Mouse (Mus musculus) ovary, adult 18-20 months (tissue): ENCODE results near the gene Tango2.
A peak's percentile ranks its signal among the peaks of the same experiment; 100 is the strongest.
"Not testable (repeated sequence)": the region's sequence is repeated elsewhere in the genome, so short reads cannot be mapped to it uniquely, and the experiment has no call there.

Experiments
- DNase-seq: peaks from one replicate; pipeline ENCODE4 v3.0.0; 2022; ENCODE audit warnings: low spot score, mixed read lengths

Tango2 gene

DNA sequence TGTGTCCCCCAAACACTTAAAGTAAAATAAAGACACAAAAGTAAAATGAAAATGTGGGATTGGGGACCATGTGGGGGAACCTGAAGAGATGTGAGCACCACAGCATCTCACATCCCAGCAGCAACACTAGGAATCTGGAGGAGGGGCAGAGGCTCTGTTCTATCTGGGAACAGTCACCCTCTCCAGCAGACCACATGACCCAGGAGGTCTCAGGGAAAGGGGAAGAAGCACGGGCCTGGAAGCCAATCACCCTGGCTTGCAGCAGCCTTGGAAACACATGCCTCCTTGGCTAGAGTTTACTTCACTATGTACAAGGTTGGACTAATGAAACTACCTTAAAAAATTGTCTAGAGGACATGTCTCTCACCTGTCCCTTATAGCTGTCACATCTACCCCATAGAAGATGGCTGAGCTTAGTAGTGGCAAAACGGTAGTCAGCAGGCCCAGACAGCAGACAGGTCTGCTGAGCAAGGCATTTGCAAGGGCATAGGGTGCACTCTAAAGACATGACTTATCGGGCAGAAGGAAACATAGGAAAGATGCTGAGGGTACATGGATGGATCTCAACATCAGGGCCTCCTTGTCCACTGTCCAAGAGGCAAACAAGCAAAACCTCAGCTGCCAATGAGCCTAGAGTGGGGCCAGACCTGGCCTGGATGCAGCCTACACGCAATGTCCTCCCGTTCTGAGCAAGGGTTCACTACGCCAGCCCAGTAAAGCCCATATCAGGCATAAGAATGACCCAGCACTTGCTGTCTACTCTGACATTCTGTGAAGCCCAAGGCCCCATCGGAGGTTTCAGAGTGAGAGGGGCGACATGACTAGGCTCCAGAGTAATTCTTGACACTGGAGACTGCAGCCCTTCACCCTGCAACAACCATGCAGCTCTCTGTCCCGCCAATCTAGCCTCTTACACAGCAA, 5.0 kb downstream of the Tango2 start:
- DNase-seq, result no peak

DNA sequence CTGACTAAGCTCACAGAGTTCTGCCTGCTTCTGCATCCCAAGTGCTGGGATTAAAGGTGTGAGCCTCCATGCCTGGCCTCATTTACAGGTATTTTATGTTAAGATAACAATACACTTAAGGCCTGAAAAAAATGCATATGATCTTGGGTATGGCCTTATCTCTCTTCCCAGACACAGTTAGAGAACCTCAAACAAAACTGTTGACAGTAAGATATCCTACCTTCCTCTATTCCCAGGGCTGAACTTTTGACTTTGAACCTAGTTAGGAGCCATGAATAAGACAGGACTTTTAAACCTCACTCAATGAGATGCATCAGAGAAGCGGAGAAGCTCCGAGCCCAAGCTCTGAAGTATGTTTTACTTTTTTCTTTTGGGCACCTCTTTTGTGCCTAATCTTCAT, 5.8 kb downstream of the Tango2 start:
- no peak for DNase-seq

DNA sequence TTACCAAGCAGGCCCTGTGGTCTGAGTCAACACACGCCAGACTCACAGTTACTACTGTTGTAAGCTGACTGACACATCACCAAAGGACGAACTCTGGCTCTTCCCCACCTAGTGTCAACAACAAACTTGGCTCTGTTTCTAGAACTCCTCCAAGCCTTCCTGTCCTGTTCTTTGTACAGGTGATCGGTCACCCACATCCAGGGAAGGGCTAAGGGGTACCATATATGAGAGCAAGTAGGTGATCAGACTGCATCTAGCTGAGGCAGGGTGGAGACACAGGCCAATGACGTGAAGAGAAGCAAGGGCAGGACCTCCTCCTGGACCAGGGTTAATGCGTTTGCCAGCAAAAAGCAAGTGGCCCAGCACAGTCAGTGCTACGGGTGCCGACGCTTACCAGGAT, 6.3 kb downstream of the Tango2 start:
- DNase-seq, result no peak

DNA sequence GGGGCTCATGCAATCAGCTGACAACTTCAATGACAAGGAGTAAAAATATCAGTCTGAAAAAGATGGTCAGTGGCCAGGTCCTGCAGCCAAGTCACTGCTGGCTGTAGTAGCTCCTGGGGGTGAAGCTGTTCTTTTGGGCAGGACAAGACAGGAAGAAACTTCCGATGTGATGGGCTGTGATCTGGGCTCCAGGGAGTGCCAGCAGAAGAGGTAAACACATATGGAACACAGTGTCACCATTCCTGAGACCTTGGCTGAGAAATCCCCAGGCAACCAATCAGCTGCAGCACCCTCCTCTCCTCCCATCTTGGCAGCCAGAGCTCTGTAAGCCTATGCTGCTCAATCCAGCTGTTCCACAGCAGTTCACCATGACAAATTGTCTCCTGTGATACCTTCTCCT, 8.0 kb downstream of the Tango2 start:
- DNase-seq, result no peak

DNA sequence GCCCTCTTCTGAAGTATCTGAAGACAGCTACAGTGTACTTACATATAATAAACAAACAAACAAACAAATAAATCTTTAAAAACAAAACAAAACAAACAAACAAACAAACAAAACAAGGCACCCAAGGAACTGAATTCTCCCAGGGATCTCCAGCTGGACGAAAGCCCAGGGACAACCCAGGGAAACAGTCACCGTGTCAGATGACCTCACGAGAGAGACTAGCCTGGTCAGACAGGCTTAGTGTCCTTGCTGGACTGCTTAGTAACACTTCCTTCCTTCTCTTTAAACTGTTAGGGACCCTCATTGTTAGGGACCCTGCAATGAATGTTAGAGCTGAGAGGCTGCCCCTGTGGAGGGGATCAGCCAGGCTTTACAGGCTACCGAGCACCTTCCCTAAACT, 10.6 kb downstream of the Tango2 start:
- DNase-seq, result no peak

DNA sequence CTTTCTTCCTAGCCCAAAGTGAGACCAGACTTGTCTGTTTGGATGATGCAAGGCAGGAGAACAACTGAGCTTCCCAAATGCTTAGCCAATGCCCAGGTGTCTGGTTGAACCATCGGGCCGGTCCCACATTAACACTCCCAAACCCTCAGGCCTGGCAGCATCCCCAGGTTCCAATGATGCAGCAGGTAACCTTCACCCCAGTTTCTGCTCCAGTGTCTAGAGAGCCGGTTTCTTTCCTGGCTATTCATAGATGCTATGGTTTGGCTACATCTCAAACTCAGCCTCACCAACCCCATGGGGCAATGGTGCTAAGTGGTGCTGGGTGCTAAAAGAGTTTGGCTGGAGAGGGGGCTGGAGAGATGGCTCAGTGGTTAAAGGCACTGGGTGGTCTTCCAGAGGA, 11.9 kb downstream of the Tango2 start:
- no peak for DNase-seq

DNA sequence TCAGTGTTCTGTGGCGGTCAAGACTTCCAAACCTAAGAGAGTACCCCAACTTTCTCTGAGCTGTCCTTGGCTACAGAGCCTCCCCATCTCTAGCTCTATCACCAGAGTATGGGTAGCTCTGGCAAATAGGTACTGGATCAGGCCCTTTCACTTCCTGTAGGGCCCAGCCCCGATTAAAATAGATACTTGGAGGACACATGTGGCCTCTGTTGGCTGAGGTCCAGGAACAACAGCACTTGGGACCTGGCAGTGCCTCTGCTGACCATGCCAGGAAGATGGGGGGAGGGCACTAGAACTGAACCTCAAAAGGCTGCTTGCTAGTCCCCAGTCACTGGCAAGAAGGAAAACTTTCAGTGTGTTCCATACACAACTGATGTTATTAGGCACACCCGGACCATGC, 13.9 kb downstream of the Tango2 start:
- DNase-seq, result no peak

DNA sequence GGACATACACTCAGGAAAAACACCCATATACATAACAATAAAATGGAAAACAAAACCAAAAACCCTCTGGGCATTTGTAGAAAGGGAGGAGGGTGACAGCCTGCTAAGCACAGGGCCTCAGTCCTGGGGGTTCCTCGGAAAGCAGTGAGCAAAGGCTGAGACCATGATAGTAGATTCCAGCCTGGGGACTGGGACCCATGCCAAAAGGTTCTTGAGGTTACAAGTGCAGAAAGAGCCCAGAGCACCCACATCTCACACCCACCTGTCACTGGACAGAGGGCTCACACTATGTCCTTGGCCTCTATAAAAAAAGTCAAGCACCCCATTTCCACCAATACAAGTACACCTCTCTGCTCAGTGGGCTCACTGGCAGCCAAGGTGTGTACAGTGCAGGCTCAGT, 19.4 kb downstream of the Tango2 start:
- DNase-seq, result no peak

DNA sequence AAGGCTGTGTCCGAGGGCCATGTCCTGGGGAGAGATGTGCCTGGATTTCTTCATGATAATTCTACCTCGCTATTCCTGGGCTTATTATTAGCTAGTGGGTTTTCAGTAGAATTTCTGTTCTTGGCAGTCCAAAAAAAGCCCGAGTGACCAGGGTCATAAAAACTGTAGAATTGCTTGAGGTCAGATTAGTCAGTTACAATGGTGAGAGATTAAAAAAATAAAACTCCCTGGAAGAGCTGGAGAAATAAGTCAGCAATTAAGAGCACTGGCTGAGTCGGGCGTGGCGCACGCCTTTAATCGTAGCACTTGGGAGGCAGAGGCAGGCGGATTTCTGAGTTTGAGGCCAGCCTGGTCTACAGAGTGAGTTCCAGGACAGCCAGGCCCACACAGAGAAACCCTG, 20.0 kb downstream of the Tango2 start:
- no peak for DNase-seq

DNA sequence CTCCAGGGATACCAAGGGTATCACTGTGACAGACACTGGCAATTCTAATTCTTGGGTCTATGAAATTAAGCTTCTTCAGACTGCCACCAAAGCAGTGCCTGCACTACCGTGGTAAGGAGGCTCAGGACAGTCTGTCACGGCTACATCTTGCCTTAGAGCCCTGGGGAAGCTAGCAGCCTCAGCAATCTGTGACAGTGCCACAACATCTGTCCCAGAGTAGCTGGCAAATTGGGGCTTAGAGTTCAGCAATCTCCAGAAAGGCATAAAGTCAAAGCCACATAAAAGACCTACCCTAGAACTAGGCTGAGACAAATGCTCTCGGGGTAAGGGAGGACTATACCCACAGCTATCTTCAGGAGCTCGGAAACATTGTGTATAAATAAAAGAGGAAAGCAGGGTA, 22.2 kb downstream of the Tango2 start:
- DNase-seq, result no peak

DNA sequence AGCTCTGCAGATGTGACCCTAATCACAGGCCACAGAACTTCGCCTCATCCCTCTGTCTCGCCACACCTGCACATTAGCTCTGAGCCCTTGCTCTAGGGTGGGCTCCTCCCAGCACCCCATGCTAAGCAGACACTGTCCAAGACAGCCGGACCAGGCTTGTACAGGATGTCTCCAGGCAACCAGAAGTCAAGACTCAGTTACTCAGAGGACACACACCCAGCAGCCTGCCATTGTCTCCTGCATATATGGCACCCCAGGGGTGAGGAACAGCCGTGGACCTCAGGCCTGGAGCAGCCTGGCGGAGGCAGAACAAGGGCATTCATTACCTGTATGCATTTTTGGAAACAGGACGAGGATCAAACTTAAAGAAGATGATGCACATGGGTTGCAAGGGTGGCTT, 23.9 kb downstream of the Tango2 start:
- no peak for DNase-seq

DNA sequence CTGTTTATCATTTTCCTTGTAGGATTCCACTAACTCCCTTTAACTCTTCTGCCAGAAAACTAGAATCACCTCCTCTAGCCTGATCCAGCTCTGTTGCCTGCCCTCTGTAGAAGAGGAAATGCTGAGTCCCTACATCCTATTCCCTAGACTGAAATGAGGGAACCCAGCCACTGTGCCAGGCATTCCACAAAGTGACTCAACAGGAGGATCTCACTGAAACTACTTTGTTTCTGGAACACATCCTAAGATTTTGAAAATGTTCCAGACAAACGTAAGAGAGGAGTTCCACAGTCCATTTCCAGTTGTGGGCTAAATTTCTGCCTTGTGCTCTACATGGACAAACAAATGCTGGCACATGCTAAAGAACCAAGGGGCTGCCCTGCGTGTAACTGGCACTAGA, 24.4 kb downstream of the Tango2 start:
- DNase-seq, result no peak

DNA sequence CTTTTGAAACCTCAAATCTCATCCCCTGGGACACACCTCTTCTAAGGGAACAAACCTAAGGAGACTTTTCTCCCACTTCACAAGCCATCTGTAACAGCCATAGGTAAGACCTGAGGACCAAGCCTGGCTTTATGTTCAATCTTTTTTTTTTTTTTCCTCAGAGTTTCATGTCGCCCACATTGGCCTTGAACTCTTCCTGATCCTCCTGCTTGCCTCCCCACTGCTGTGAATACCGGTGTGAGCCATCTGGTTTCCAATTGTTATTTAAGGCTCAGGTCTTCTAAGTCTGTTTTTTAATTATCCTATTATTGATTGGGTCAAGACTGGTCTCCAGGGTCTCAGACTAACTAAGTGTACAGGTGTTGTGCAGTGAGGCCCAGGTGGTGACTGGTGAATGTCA, 26.5 kb downstream of the Tango2 start:
- DNase-seq, result no peak

DNA sequence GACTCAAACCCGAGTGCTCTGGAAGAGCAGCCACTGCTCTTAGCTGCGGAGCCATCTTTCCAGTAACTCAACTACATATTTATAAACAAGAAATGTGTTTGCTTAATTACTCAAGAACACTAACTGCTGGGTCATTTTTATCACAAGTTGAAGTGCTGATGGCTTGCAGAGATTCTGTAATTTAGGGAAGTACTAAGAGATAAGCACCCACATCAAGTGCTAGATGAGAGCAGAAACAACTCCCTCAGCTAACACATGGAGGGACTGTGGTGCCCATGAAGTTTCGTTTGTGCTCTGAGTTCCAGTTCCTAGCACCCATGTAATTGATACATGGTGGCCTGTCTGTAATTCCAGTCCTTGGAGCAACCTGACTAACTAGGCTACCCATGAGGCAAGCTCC, 28.9 kb downstream of the Tango2 start:
- no peak for DNase-seq

DNA sequence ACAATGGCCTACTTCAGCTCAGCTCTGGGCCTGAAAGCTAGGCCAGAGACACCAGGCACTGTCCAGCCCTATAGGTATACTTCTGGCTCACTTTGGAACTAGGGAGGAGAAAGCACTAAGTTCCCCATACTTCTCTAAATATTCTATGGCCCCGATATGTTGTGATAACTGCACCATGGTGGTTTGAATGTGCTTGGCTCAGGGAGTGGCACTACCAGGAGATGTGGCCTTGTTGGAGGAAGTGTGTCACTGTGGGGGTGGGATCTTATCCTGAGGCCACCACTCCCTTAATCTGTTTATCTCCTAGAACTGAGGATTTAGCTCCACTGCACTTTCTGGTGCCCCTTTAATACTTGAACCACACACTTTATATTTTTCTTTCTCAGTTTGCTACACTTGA, 39.7 kb downstream of the Tango2 start:
- no peak for DNase-seq

DNA sequence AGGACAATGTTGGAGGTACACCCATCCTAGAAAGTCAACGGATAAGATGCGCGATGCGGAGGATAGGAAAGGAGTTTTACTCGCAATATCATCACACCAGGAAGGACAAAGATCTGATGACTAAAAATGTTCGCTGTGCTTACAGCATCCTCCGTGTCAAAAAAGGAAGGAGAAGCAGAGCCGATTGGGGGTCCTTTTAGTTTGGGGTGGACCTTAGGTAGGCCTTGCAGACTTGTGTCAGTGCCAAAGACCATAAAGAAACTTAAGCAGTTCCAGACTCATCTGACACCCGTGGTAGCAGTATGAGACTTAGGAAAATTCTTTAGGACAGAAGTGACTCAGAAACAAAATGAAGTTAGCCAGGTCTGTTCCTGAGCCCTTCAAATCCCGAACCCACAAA, 58.3 kb downstream of the Tango2 start:
- DNase-seq, result not testable (repeated sequence)

DNA sequence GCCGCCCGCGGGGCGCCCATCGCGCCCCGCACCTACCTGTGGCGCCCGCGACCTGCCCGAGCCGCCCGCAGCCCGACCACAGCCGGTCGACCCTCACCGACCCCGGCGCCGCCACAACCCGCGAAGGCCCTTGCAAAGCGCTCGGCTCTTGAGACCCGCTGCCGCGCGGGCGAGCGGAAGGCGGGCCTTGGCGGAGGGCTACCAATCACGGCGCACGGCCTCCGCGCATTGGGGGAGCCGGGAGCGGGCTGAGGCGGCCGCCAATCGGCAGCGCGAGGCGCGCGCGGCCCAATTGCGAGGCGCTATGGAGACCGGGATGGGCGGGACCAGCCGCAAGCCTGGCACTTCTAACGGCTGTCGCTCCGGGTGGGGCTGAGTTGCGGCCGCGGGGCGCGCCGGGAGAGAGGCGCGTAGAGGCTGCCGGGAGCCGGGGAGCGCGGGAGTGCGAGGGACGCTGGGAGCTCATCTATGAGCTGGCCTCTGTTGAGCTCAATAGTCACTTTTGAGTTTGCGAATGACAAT, 58.8 kb downstream of the Tango2 start, which contains the start of gene Dgcr8:
TSS of gene Dgcr8 (minus strand) at position 180 of the 522 bp plus-strand sequence.
- DNase-seq, result peak; percentile 97

DNA sequence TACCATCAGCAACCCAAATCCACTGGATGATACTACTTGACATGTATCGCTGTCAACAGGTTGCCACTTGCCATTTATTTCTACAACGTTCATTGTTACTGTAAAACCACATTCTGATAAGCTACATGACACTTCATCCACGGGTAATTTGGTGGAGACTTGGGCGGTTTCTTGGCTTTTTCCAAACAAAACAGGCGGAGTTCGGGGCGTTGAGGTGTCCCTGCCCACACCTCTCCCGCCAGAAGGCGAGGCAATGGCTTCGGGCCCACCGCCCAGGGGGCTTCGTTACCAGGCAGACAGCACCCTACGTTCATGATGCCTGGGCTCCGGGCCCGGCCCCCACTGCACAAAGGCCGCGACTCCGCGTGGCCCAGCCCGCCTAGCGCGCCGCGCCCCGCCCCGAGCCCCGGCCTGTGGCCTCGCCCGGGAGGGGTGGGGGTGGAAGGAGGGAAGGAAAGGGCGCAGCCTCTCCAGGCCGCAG, 59.3 kb downstream of the Tango2 start:
- no peak for DNase-seq

DNA sequence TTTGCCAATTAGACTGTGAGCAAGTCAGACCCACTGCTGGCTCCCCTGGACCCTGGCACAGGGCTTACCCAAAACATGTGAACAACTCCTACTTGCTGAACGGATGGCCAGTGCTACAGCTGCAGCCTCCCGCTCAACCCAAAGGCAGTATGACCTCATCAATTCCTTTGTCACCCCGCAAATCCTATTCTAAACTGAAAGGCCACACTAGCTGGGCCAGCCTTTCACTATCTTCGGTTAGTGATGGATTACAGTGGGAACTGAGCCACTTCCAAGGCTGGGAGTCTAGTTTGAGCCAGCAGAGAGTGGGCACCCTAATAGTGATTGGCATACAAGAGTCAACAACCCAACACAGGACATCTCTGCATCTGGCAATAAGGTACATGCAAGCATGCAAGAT, 59.7 kb downstream of the Tango2 start:
- no peak for DNase-seq

DNA sequence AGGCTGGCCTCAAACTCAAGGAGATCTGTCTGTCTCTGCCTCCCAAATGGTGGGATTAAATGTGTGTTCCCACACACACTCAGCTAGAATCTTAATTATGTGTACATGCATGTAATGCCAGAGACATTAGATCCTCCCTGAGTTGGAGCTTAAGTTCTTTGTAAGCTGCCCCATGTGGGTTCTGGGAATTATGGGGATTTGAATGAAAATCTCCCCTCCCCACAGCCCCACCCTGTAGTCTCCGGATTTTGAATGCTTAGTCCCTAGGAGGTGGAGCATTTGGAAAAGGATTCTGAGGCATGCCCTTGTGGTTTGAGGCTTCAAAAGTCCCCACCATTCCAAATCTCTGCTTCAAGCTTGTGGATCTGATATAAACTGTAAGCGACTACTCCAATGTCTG, 72.7 kb downstream of the Tango2 start:
- no peak for DNase-seq

DNA sequence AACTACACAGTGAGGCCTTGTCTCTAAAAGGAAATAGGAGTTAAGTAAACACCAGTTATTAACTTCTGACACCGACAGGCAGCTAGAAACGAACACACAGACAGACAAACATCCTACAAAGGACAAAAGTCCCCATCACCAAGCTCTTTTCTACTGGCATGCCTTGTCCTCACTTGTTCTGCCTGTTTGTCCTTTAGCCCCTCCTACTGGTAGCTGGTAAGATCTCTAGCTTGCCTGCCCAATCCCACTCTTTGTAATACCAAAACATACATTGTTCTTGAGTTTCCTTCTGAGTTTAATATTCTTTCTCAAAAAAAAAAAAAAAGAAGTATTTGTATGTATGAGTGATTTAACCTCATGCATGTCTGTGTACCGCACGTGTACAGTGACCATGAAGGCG, 79.7 kb downstream of the Tango2 start:
- no peak for DNase-seq

DNA sequence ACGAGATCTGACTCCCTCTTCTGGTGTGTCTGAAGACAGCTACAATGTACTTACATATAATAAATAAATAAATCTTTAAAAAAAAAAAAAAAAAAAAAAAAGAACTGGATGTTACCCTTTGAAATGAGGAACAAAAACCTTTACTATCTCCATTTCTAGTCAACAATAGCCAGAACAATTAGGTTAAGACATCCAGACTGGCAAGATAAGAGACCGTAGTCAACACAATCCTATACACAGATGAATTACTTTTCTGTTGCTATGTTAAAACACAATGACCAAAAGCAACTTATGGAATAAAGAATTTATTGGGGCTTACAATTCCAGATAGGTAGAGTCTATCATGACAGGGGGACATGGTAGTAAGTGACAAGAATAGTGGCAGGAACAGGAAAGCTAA, 82.9 kb downstream of the Tango2 start:
- DNase-seq, result no peak

DNA sequence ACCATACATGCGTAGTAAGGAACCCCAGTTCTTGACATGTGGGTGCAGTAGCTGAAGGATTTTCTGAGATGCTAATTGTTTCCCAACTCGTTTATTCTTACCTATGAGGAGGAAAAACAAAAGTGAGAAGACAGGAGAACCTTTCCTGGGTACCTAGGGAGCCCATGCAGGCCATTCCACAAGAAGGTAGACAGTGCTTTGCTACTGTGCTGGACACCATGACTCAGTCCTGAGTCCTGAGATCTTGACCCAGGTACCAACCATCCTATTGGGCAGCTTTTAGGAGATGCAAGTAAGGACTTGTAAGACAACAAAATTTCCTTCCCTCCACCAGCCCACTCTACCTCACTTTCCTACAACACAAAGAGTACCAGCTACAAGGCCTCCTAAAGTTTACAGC, 89.7 kb downstream of the Tango2 start, which contains the start of gene Gm49776:
TSS of gene Gm49776 (minus strand) at position 101 of the 400 bp plus-strand sequence.
- no peak for DNase-seq

DNA sequence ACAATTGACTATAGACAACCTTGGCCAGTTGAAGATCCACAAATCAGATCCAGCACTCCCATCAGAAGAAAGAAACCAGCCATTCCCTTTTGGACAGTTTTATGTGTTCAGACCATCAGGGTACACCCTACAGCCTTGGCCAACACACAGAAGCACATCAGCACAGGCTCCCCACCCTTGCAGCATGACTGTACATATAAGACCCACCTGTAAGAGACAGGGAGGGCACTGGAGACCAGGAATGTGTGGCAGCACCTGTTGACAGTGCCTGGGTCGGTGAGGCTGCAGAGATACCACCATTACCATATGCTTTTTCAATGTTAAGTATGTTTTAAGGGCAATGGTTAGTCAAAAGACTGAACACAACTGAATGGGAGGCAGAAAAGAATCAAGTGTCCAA, 94.0 kb downstream of the Tango2 start:
- no peak for DNase-seq
